Mouse (Mus musculus): ENCODE data around the gene Zbtb20.

DNA sequence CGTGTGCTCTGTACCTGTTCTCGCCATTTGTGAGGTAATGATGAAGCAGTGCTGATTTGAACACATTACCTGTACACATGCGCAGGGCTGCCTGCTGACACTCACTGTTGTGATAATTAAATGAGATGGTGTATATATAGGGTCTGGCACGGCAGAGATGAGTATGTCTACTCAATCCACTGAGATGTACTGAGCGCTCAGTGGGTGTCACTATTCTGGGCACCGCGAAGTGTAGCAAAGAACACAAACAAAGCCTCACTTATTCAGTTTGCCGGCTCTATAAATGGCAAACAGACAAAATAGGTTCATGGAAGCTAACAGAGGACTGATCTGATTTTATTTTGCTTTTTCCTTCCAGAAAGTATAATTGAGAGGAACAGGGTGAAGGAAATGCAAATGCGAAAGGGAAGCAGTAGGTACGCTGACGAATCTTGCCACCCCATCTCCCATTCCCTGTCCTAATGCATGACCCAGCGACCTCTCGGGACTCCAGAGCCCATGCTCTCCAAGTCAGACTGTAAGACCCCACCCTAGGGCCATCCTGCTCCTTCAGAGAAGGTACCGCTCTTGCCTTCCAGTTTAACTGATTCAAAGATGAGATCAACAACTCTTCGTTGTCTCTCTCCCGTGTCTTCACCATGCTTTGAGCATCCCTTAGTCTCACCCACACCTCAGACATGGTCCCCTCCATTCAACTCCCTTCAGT is 695.8 kb downstream of the Zbtb20 start:
- TF ChIP-seq CTCF (IDR thresholded peaks at IDR 0.05) (no peak), EP300 (IDR thresholded peaks at IDR 0.05) (no peak)
